Mouse (Mus musculus): ENCODE data around the gene Bhlhe23. TPM values are rescaled to one million over a fixed set of nuclear protein-coding genes. Genes with fewer than 3 reads are reported as not detected.

Gene Bhlhe23
- polyA plus RNA-seq, 1 experiment from 2014 or later: not detected

GRCm38 (mm10) chr2:180775223-180775622 is 1.5 kb downstream of the Bhlhe23 start:
- Histone ChIP-seq H3K9ac (no peak overlapping the region), H3K27me3 (replicated peaks) (peaks cover 100% of the 10 kb centered on the region), H3K36me3 (no peaks in the 10 kb centered on the region), H3K9me3 (no peaks in the 10 kb centered on the region), H3K4me2 (no peak overlapping the region), H3K27ac (replicated peaks) (no peak overlapping the region), H3K4me1 (peaks cover 6% of the 10 kb centered on the region; the same call in 1 of the 2 replicates), H3K4me3 (no peak overlapping the region)
- ATAC-seq (ENCODE audit: extremely low read depth, insufficient number of reproducible peaks, low FRiP score, low TSS enrichment): no peak
- WGBS: 5% methylated on average over 12 of the region's 12 CpGs

- Histone ChIP-seq H3K4me2 (no peak overlapping the region), H3K9me3 (no peaks in the 10 kb centered on the region), H3K4me3 (no peak overlapping the region), H3K9ac (no peak overlapping the region), H3K27ac (replicated peaks) (no peak overlapping the region), H3K4me1 (no peaks in the 10 kb centered on the region), H3K27me3 (replicated peaks) (peaks cover 81% of the 10 kb centered on the region), H3K36me3 (no peaks in the 10 kb centered on the region)
- WGBS: 61% methylated on average over 7 of the region's 7 CpGs
- ATAC-seq (ENCODE audit: extremely low read depth, insufficient number of reproducible peaks, low FRiP score, low TSS enrichment): no peak
These were observed 11.0 kb downstream of the Bhlhe23 start for GRCm38 (mm10) chr2:180765713-180766112.

GRCm38 (mm10) chr2:180764986-180765385 is 11.7 kb downstream of the Bhlhe23 start:
- H3K27ac ChIP-seq (replicated peaks): no peak overlapping the region
- H3K4me2 ChIP-seq: no peak overlapping the region
- 67% methylated on average over 11 of the region's 11 CpGs for WGBS
- H3K4me3 ChIP-seq: no peak overlapping the region
- H3K36me3 ChIP-seq: no peaks in the 10 kb centered on the region
- no peak for ATAC-seq (ENCODE audit: extremely low read depth, insufficient number of reproducible peaks, low FRiP score, low TSS enrichment)
- no peaks in the 10 kb centered on the region for H3K4me1 ChIP-seq
- H3K9ac ChIP-seq: no peak overlapping the region
- peaks cover 77% of the 10 kb centered on the region for H3K27me3 ChIP-seq (replicated peaks)
- no peaks in the 10 kb centered on the region for H3K9me3 ChIP-seq

- Histone ChIP-seq H3K36me3 (no peaks in the 10 kb centered on the region), H3K27me3 (replicated peaks) (peaks cover 72% of the 10 kb centered on the region), H3K4me2 (no peak overlapping the region), H3K4me1 (no peaks in the 10 kb centered on the region), H3K27ac (replicated peaks) (no peak overlapping the region), H3K4me3 (no peak overlapping the region), H3K9ac (no peak overlapping the region), H3K9me3 (no peaks in the 10 kb centered on the region)
- ATAC-seq (ENCODE audit: extremely low read depth, insufficient number of reproducible peaks, low FRiP score, low TSS enrichment): no peak
- 52% methylated on average over 15 of the region's 15 CpGs for whole genome bisulfite sequencing
These were observed 18.0 kb downstream of the Bhlhe23 start for GRCm38 (mm10) chr2:180758513-180759263.

GRCm38 (mm10) chr2:180756786-180757185 is 19.9 kb downstream of the Bhlhe23 start:
- no peak overlapping the region for H3K4me3 ChIP-seq
- no peaks in the 10 kb centered on the region for H3K4me1 ChIP-seq
- H3K27ac ChIP-seq (replicated peaks): no peak overlapping the region
- H3K9me3 ChIP-seq: no peaks in the 10 kb centered on the region
- ATAC-seq (ENCODE audit: extremely low read depth, insufficient number of reproducible peaks, low FRiP score, low TSS enrichment): no peak
- no peaks in the 10 kb centered on the region for H3K36me3 ChIP-seq
- H3K4me2 ChIP-seq: no peak overlapping the region
- WGBS: 41% methylated on average over 2 of the region's 2 CpGs
- H3K9ac ChIP-seq: no peak overlapping the region
- peaks cover 64% of the 10 kb centered on the region for H3K27me3 ChIP-seq (replicated peaks)

GRCm38 (mm10) chr2:180755896-180756295 is 20.8 kb downstream of the Bhlhe23 start:
- 3% methylated on average over 8 of the region's 8 CpGs for WGBS
- no peak overlapping the region for H3K4me2 ChIP-seq
- peaks cover 56% of the 10 kb centered on the region for H3K27me3 ChIP-seq (replicated peaks)
- H3K36me3 ChIP-seq: no peaks in the 10 kb centered on the region
- no peak overlapping the region for H3K4me3 ChIP-seq
- no peak overlapping the region for H3K27ac ChIP-seq (replicated peaks)
- no peak overlapping the region for H3K9ac ChIP-seq
- ATAC-seq (ENCODE audit: extremely low read depth, insufficient number of reproducible peaks, low FRiP score, low TSS enrichment): no peak
- H3K4me1 ChIP-seq: no peaks in the 10 kb centered on the region
- no peaks in the 10 kb centered on the region for H3K9me3 ChIP-seq

GRCm38 (mm10) chr2:180754976-180755688 is 21.6 kb downstream of the Bhlhe23 start:
- H3K4me2 ChIP-seq: no peak overlapping the region
- 70% methylated on average over 5 of the region's 5 CpGs for WGBS
- no peaks in the 10 kb centered on the region for H3K4me1 ChIP-seq
- peaks cover 55% of the 10 kb centered on the region for H3K27me3 ChIP-seq (replicated peaks)
- no peaks in the 10 kb centered on the region for H3K9me3 ChIP-seq
- no peak overlapping the region for H3K9ac ChIP-seq
- no peak overlapping the region for H3K27ac ChIP-seq (replicated peaks)
- H3K4me3 ChIP-seq: no peak overlapping the region
- H3K36me3 ChIP-seq: no peaks in the 10 kb centered on the region
- no peak for ATAC-seq (ENCODE audit: extremely low read depth, insufficient number of reproducible peaks, low FRiP score, low TSS enrichment)

- Histone ChIP-seq H3K36me3 (no peaks in the 10 kb centered on the region), H3K4me3 (no peak overlapping the region), H3K4me1 (no peaks in the 10 kb centered on the region), H3K4me2 (no peak overlapping the region), H3K9ac (no peak overlapping the region), H3K27ac (replicated peaks) (no peak overlapping the region), H3K9me3 (no peaks in the 10 kb centered on the region), H3K27me3 (replicated peaks) (peaks cover 39% of the 10 kb centered on the region)
- 51% methylated on average over 5 of the region's 5 CpGs for WGBS
- no peak for ATAC-seq (ENCODE audit: extremely low read depth, insufficient number of reproducible peaks, low FRiP score, low TSS enrichment)
These were observed 27.8 kb downstream of the Bhlhe23 start for GRCm38 (mm10) chr2:180748904-180749303.

GRCm38 (mm10) chr2:180746569-180747192 is 30.0 kb downstream of the Bhlhe23 start:
- Histone ChIP-seq H3K27ac (replicated peaks) (no peak overlapping the region), H3K9me3 (no peaks in the 10 kb centered on the region), H3K4me1 (no peaks in the 10 kb centered on the region), H3K4me2 (no peak overlapping the region), H3K36me3 (no peaks in the 10 kb centered on the region), H3K4me3 (no peak overlapping the region), H3K27me3 (replicated peaks) (peaks cover 35% of the 10 kb centered on the region), H3K9ac (no peak overlapping the region)
- WGBS: 45% methylated on average over 5 of the region's 5 CpGs
- no peak for ATAC-seq (ENCODE audit: extremely low read depth, insufficient number of reproducible peaks, low FRiP score, low TSS enrichment)

- ATAC-seq (ENCODE audit: extremely low read depth, insufficient number of reproducible peaks, low FRiP score, low TSS enrichment): no peak
- no peaks in the 10 kb centered on the region for H3K36me3 ChIP-seq
- H3K9ac ChIP-seq: no peak overlapping the region
- no peak overlapping the region for H3K4me2 ChIP-seq
- 32% methylated on average over 17 of the region's 17 CpGs for WGBS
- H3K27me3 ChIP-seq (replicated peaks): peaks cover 43% of the 10 kb centered on the region
- no peak overlapping the region for H3K4me3 ChIP-seq
- no peaks in the 10 kb centered on the region for H3K4me1 ChIP-seq
- no peaks in the 10 kb centered on the region for H3K9me3 ChIP-seq
- no peak overlapping the region for H3K27ac ChIP-seq (replicated peaks)
These were observed 31.3 kb downstream of the Bhlhe23 start for GRCm38 (mm10) chr2:180745248-180745927.

GRCm38 (mm10) chr2:180743321-180743720 is 33.4 kb downstream of the Bhlhe23 start:
- Histone ChIP-seq H3K9ac (no peak overlapping the region), H3K4me1 (no peaks in the 10 kb centered on the region), H3K27ac (replicated peaks) (no peak overlapping the region), H3K36me3 (no peaks in the 10 kb centered on the region), H3K9me3 (no peaks in the 10 kb centered on the region), H3K4me2 (no peak overlapping the region), H3K4me3 (no peak overlapping the region), H3K27me3 (replicated peaks) (peaks cover 39% of the 10 kb centered on the region)
- no peak for ATAC-seq (ENCODE audit: extremely low read depth, insufficient number of reproducible peaks, low FRiP score, low TSS enrichment)
- whole genome bisulfite sequencing: 77% methylated on average over 2 of the region's 2 CpGs
